Mouse (Mus musculus) forebrain, embryonic 11.5 days (tissue): ENCODE results near the gene Syt3. TPM values are rescaled to one million over a fixed set of nuclear protein-coding genes. Genes with fewer than 3 reads are reported as not detected.

Source experiments
- ATAC-seq: fragments of 200-750 bp; cut with Nextera tagmentation; replicated peaks from 2 replicates; pipeline ENCODE4 v1.8.0; 2017; ENCODE audit warnings: moderate TSS enrichment; ENCODE audit not compliant: low FRiP score
- DNase-seq: peaks from one replicate; pipeline ENCODE4 v3.0.0-alpha.2; 2017; ENCODE audit warnings: low spot score
- H3K27ac ChIP-seq: fragments of 300-500 bp; sonication (generic); 2 replicates; pipeline ENCODE4 v1.5.1; 2014; ENCODE audit warnings: low read depth, low read length
- H3K27me3 ChIP-seq: fragments of 300-500 bp; sonication (generic); 2 replicates; pipeline ENCODE4 v1.6.1; 2014; ENCODE audit warnings: mild to moderate bottlenecking, low read length, mixed read lengths; ENCODE audit not compliant: control insufficient read depth, insufficient read depth
- H3K36me3 ChIP-seq: fragments of 300-500 bp; sonication (generic); 2 replicates; pipeline ENCODE4 v1.6.1; 2014; ENCODE audit warnings: mild to moderate bottlenecking, low read length, moderate library complexity, mixed read lengths; ENCODE audit not compliant: control insufficient read depth, insufficient read depth
- H3K4me1 ChIP-seq: fragments of 300-500 bp; sonication (generic); replicated peaks from 2 replicates; pipeline ENCODE4 v1.6.1; 2014; ENCODE audit warnings: low read length, mixed read lengths; ENCODE audit not compliant: control insufficient read depth, insufficient read depth
- H3K4me2 ChIP-seq: fragments of 300-500 bp; sonication (generic); 2 replicates; pipeline ENCODE4 v1.6.1; 2014; ENCODE audit warnings: low read depth, mild to moderate bottlenecking, low read length, moderate library complexity, mixed read lengths; ENCODE audit not compliant: severe bottlenecking
- H3K4me3 ChIP-seq: fragments of 300-500 bp; sonication (generic); 2 replicates; pipeline ENCODE4 v1.5.1; 2014; ENCODE audit warnings: low read depth, low read length
- H3K9ac ChIP-seq: fragments of 300-500 bp; sonication (generic); 2 replicates; pipeline ENCODE4 v1.6.1; 2014; ENCODE audit warnings: low read length
- H3K9me3 ChIP-seq: fragments of 300-500 bp; sonication (generic); 2 replicates; pipeline ENCODE4 v1.6.1; 2016; ENCODE audit warnings: low read length, mixed read lengths; ENCODE audit not compliant: control insufficient read depth
- WGBS: fragments of 180-500 bp; shearing (Covaris S2); extraction: QIAGEN DNeasy Blood & Tissue Kit; methylation state at CpG from one replicate; pipeline ENCODE4 v1.1.7; 2014; 5-methylcytosine and 5-hydroxymethylcytosine counted together
- polyA plus RNA-seq: library from polyadenylated mRNA; unstranded; fragments of >200 nt; fragmentation: Nextera tagmentation; extraction: Ambion mirVana; gene quantifications from 2 replicates; pipeline ENCODE4 v1.2.1, GENCODE M21; 2014

The Syt3 gene
- polyA plus RNA-seq, 1 experiment from 2014 or later, result 4.0 TPM

GRCm38 (mm10) chr7:44441180-44441579, 57.3 kb downstream of the Syt3 start:
- Histone ChIP-seq H3K9ac (no peak overlapping the region; the same call in 1 of the 2 replicates), H3K27ac (peak overlapping the region; percentile 90; the same call in 1 of the 2 replicates), H3K4me1 (peaks cover 21% of the 10 kb centered on the region), H3K4me3 (peak overlapping the region; percentile 54; the same call in 1 of the 2 replicates), H3K4me2 (peak overlapping the region; percentile 95), H3K27me3 (peaks cover 8% of the 10 kb centered on the region), H3K9me3 (no peaks in the 10 kb centered on the region), H3K36me3 (peaks cover 7% of the 10 kb centered on the region; the same call in 1 of the 2 replicates)
- WGBS, result 22% methylated on average over 1 of the region's 1 CpGs
- no peak for DNase-seq
- ATAC-seq, result no peak

- no peaks in the 10 kb centered on the region for H3K9me3 ChIP-seq
- H3K4me2 ChIP-seq, result peak overlapping the region; percentile 95
- H3K4me3 ChIP-seq, result peak overlapping the region; percentile 54
- ATAC-seq, result peak; percentile 73
- peaks cover 7% of the 10 kb centered on the region; the same call in 1 of the 2 replicates for H3K36me3 ChIP-seq
- 2% methylated on average over 14 of the region's 14 CpGs for WGBS
- DNase-seq, result peak; percentile 83
- peak overlapping the region; percentile 90 for H3K27ac ChIP-seq
- peaks cover 8% of the 10 kb centered on the region for H3K27me3 ChIP-seq
- peaks cover 21% of the 10 kb centered on the region for H3K4me1 ChIP-seq
- peak overlapping the region; percentile 97 for H3K9ac ChIP-seq
These were observed 57.8 kb downstream of the Syt3 start for GRCm38 (mm10) chr7:44441648-44442109.

- ATAC-seq (peak; percentile 55), DNase-seq (peak; percentile 82)
- Histone ChIP-seq H3K4me2 (peak overlapping the region; percentile 95), H3K4me1 (peaks cover 21% of the 10 kb centered on the region), H3K27me3 (peaks cover 8% of the 10 kb centered on the region), H3K27ac (peak overlapping the region; percentile 90), H3K9me3 (no peaks in the 10 kb centered on the region), H3K36me3 (peaks cover 10% of the 10 kb centered on the region; the same call in 1 of the 2 replicates), H3K4me3 (peak overlapping the region; percentile 54), H3K9ac (peak overlapping the region; percentile 97)
- 0% methylated on average over 13 of the region's 14 CpGs for WGBS
These were observed 58.5 kb downstream of the Syt3 start for GRCm38 (mm10) chr7:44442407-44442821.

GRCm38 (mm10) chr7:44443268-44444173, 59.6 kb downstream of the Syt3 start:
- WGBS, result 10% methylated on average over 20 of the region's 20 CpGs

GRCm38 (mm10) chr7:44444886-44445527, 61.1 kb downstream of the Syt3 start:
- Histone ChIP-seq H3K4me2 (peak overlapping the region; percentile 18; the same call in 1 of the 2 replicates), H3K27ac (no peak overlapping the region), H3K4me3 (no peak overlapping the region), H3K36me3 (peaks cover 12% of the 10 kb centered on the region; the same call in 1 of the 2 replicates), H3K9ac (no peak overlapping the region), H3K9me3 (no peaks in the 10 kb centered on the region), H3K4me1 (peaks cover 21% of the 10 kb centered on the region), H3K27me3 (peaks cover 8% of the 10 kb centered on the region)
- DNase-seq (no peak), ATAC-seq (no peak)
- WGBS, result 39% methylated on average over 29 of the region's 29 CpGs

More at GRCm38 (mm10) chr7:44443268-44444173, 59.6 kb downstream of the Syt3 start:
- peak overlapping the region; percentile 95 for H3K4me2 ChIP-seq
- H3K36me3 ChIP-seq, result peaks cover 12% of the 10 kb centered on the region; the same call in 1 of the 2 replicates
- H3K27me3 ChIP-seq, result peaks cover 8% of the 10 kb centered on the region
- no peaks in the 10 kb centered on the region for H3K9me3 ChIP-seq
- H3K9ac ChIP-seq, result peak overlapping the region; percentile 97
- H3K27ac ChIP-seq, result peak overlapping the region; percentile 90
- ATAC-seq (peak; percentile 70), DNase-seq (peak; percentile 78)
- H3K4me1 ChIP-seq, result peaks cover 21% of the 10 kb centered on the region
- peak overlapping the region; percentile 54 for H3K4me3 ChIP-seq

- Histone ChIP-seq H3K27me3 (peaks cover 8% of the 10 kb centered on the region), H3K36me3 (peaks cover 12% of the 10 kb centered on the region; the same call in 1 of the 2 replicates)
- WGBS, result 43% methylated on average over 7 of the region's 7 CpGs
These were observed 61.6 kb downstream of the Syt3 start for GRCm38 (mm10) chr7:44445528-44445923.

GRCm38 (mm10) chr7:44446070-44446855, 62.4 kb downstream of the Syt3 start:
- peaks cover 20% of the 10 kb centered on the region for H3K4me1 ChIP-seq
- H3K4me3 ChIP-seq, result no peak overlapping the region
- H3K36me3 ChIP-seq, result peaks cover 12% of the 10 kb centered on the region; the same call in 1 of the 2 replicates
- H3K27ac ChIP-seq, result no peak overlapping the region
- WGBS, result 71% methylated on average over 12 of the region's 12 CpGs
- ATAC-seq (no peak), DNase-seq (peak; percentile 48)
- H3K9me3 ChIP-seq, result no peaks in the 10 kb centered on the region
- no peak overlapping the region for H3K4me2 ChIP-seq
- no peak overlapping the region for H3K9ac ChIP-seq
- H3K27me3 ChIP-seq, result peaks cover 8% of the 10 kb centered on the region

More at GRCm38 (mm10) chr7:44445528-44445923, 61.6 kb downstream of the Syt3 start:
- H3K9me3 ChIP-seq, result no peaks in the 10 kb centered on the region
- no peak overlapping the region for H3K27ac ChIP-seq
- ATAC-seq, result no peak
- H3K9ac ChIP-seq, result peak overlapping the region; percentile 12; the same call in 1 of the 2 replicates
- peaks cover 21% of the 10 kb centered on the region for H3K4me1 ChIP-seq
- no peak for DNase-seq
- no peak overlapping the region for H3K4me3 ChIP-seq
- H3K4me2 ChIP-seq, result no peak overlapping the region
